Mouse (Mus musculus) megakaryocyte, embryonic 14.5 days (primary cell): ENCODE results near the gene 0610030E20Rik.

Experiments
- FLI1 ChIP-seq: IDR thresholded peaks from 2 replicates; pipeline ENCODE4 v1.6.1; 2012; ENCODE audit warnings: low read length, inconsistent platforms, mixed read lengths
- GATA1 ChIP-seq: IDR thresholded peaks from 3 replicates; pipeline ENCODE4 v1.6.1; 2012; ENCODE audit warnings: mixed read lengths, low read length, inconsistent platforms, borderline replicate concordance

DNA sequence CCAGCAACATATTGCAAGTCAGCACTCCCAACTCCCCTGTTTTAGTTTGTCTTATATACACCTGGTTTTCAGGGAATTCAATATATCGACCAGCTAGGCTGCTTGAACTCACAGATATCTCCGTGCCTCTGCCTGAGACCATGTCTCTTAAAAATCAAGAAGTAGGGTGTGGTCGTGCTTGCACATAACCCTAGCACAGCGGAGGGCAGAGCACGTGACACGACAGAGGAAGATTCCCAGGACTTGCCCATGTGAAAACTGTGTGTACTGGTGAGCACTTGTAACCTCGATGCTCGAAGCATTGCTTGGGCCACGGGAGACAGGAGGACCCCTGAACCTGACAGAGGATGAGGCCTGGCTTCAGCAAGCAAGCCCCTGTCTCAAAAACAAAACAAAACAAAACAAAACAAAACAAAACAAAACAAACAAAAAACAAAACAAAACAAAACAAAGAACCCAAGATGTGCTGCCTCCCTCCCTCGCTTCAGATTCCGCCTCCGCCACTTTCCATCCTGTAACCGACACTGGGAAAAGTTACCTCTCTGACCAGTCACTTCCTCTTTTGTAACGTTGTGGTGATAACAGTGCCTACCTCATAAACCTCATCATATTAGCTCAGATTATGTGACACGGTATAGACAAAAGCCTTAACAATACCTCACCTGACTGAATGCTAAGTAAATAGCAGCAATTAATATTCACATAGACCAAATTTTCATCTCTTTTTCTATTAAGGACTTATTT is 27.9 kb downstream of the 0610030E20Rik start:
- TF ChIP-seq GATA1 (no peak), FLI1 (no peak)
